Mouse (Mus musculus): ENCODE results near the gene Ccdc163. TPM values are rescaled to one million over a fixed set of nuclear protein-coding genes. Genes with fewer than 3 reads are reported as not detected.

The Ccdc163 gene
- 16.4 TPM for polyA plus RNA-seq (2017; shearing (Covaris generic))

DNA sequence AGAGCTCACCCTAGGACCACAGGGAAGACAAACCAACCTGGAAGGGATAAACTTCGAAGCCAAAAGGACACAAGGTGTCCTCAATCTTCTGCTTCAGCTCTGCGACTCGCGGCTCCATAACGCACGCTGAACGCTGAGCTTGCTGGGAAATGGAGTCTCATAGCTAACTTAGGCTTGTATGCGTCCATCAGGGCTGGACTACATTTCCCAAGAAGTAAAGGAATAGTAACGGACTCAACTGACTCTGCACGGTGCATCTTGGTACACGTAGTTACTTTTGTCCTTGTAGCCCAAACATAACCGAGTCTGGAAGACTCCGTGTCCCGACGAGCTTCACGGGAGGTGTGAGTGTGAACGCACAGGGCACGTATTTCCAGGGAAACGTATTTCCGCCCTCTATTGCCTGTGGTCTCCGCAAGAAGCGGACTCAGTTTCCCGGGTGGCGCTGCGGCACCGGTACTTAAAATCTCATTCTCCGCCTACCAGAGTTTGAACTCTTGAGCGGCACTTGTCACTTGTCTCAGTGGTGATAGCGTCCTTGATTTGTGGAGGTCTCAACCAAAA, at the start of gene Ccdc163, which contains the start of gene Mmachc:
TSS of gene Ccdc163 (plus strand) at position 309 of the 564 bp plus-strand sequence.
TSS of gene Mmachc (minus strand) at position 206 of the 564 bp plus-strand sequence.

GRCm38 (mm10) chr4:116685402-116686061, 22.8 kb upstream of the Ccdc163 start, which contains the start of gene Prdx1:
Prdx1 (plus strand) TSS chr4:116685544.

GRCm38 (mm10) chr4:116720343-116721097, 12.2 kb downstream of the Ccdc163 start, which contains the start of gene Tesk2:
Tesk2 (plus strand) TSS chr4:116720948.

Other genes with a start within 250 kb of the Ccdc163 start
- gene Mast2, start 244.3 kb upstream of the Ccdc163 start, polyA plus RNA-seq (2017; shearing (Covaris generic)): 18.9 TPM
- 16.0 TPM for gene Ipp, start 201.0 kb upstream of the Ccdc163 start, polyA plus RNA-seq (2017; shearing (Covaris generic))
- 23.0 TPM for gene Tmem69, start 152.6 kb upstream of the Ccdc163 start, polyA plus RNA-seq (2017; shearing (Covaris generic))
- 46.6 TPM for gene Gpbp1l1, start 150.9 kb upstream of the Ccdc163 start, polyA plus RNA-seq (2017; shearing (Covaris generic))
- 14.9 TPM for gene Ccdc17, start 111.9 kb upstream of the Ccdc163 start, polyA plus RNA-seq (2017; shearing (Covaris generic))
- gene Nasp, start 80.6 kb upstream of the Ccdc163 start, polyA plus RNA-seq (2017; shearing (Covaris generic)): 50.5 TPM
- gene Akr1a1, start 56.8 kb upstream of the Ccdc163 start, polyA plus RNA-seq (2017; shearing (Covaris generic)): 274 TPM
- gene Prdx1, start 23.0 kb upstream of the Ccdc163 start, polyA plus RNA-seq (2017; shearing (Covaris generic)): 546 TPM
- gene Mmachc, start 103 bp upstream of the Ccdc163 start, polyA plus RNA-seq (2017; shearing (Covaris generic)): 8.6 TPM
- 8.4 TPM for gene Tesk2, start 12.4 kb downstream of the Ccdc163 start, polyA plus RNA-seq (2017; shearing (Covaris generic))
- gene Toe1, start 99.1 kb downstream of the Ccdc163 start, polyA plus RNA-seq (2017; shearing (Covaris generic)): 39.7 TPM
- gene Mutyh, start 99.2 kb downstream of the Ccdc163 start, polyA plus RNA-seq (2017; shearing (Covaris generic)): 16.4 TPM
- gene Hpdl, start 113.2 kb downstream of the Ccdc163 start, polyA plus RNA-seq (2017; shearing (Covaris generic)): 0.38 TPM
- 0.04 TPM for gene Zswim5, start 168.9 kb downstream of the Ccdc163 start, polyA plus RNA-seq (2017; shearing (Covaris generic))

Measured in CD4-positive, CD25-positive, alpha-beta regulatory T cell (primary cell).